Mouse (Mus musculus): ENCODE measurements around the gene Adora2b. TPM values are rescaled to one million over a fixed set of nuclear protein-coding genes. Genes with fewer than 3 reads are reported as not detected.
"Not testable (repeated sequence)": the region's sequence is repeated elsewhere in the genome, so short reads cannot be mapped to it uniquely, and the experiment has no call there.

The Adora2b gene
- total RNA-seq, 2 experiments from 2014 or later, result 0.43 to 0.84 TPM

DNA sequence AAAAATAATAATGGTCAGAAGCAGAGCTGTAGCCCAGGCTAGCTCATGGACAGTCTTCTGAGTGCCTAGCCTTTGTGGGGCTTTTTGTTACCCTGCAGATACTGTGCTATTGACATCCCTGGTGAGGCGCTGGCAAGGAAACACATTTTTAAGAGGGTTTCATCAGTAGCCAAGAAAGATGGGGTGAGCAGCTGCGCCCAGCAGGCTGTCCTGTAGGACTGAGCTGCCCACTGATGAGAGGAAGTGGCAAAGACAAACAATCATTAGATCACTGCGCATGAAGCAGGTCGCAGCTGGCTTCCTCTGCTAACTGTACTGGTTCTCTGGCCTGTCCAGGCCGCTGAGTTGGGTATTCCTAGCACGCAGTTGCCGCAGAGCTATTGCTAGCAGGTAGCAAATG, 14.8 kb downstream of the Adora2b start:
- no peak for DNase-seq (ENCODE audit: low spot score)

- no peak for DNase-seq (ENCODE audit: low spot score)
Measured at GRCm38 (mm10) chr11:62264018-62264417, 15.2 kb downstream of the Adora2b start.

- DNase-seq (ENCODE audit: low spot score), result no peak
Measured at GRCm38 (mm10) chr11:62265642-62266041, 16.9 kb downstream of the Adora2b start.

DNA sequence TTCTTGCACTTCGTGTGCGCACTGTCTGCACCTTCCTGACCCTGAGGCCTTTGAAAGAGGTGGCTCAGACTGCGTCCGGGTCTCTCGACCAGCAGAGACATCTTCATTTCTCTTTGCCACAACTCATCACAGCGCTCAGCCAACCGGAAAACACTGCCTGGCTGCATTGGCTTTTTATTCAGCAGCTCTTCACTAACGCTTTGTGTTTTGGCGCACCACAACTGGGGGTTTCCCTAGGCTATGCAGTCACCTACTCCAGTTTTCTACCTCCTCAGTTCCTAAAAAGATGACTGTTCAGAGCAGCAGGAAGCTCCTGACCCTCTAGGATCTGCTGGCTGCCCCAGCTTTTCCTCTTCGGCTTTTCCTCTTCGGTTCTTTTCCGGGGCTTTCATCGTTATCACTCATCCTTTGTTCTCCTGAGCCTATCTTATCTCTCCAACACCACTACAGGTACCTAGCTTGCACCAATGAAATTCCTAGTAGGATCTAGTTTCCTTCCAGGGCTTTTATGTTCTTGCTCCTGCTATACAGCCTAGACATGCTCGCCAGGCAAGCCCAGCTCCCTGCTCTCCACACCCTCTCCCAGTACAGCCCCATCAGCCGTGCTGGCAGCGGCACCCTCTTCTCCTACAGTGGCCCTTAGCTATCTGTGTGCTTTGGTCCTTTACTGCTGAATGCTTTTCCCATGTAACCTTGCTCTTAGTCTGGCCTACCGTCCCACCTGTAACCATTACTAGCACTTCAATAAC, 17.9 kb downstream of the Adora2b start:
- no peak for DNase-seq (ENCODE audit: low spot score)

- DNase-seq (ENCODE audit: low spot score), result no peak
Measured at GRCm38 (mm10) chr11:62268381-62268780, 19.6 kb downstream of the Adora2b start.

DNA sequence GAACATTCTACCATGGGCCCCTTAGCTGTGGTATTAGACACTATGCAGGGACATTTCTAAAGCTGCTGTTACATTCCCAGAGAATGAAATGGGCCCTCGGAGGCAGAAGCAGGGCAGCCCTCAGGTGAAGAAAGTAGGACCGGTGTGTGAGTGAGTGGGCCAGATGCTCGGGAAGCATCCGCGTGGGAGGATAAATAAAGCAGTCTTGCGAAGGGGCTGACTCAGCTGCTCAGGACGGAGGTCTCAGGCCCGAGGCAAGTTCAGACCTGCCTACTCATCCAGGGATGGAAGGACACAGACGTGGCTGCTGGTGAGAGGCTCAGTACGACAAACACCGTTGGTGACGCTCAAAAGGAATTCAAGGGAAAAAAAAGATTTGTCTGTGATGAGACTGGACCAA, 20.3 kb downstream of the Adora2b start:
- no peak for DNase-seq (ENCODE audit: low spot score)

GRCm38 (mm10) chr11:62270851-62271250, 22.1 kb downstream of the Adora2b start:
- no peak for DNase-seq (ENCODE audit: low spot score)

- no peak for DNase-seq (ENCODE audit: low spot score)
Measured at GRCm38 (mm10) chr11:62277086-62277485, 28.3 kb downstream of the Adora2b start.

DNA sequence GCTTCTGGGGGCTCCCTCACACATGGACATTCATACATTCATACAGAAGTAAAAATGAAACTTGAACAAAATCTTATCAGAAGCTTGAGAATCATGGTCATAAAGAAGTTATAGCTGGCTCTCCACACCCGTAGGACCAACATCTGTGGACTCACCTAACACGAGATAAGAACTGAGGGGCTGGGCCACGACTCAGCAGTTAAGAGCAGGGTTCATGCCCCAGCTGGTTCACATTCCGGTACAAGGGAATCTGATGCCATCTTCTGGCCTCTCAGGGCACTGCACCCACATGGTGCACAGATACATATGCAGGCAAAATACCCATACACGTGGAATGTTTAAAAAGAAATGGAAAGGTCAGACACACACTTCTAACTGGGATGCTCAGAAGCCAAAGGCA, 29.2 kb downstream of the Adora2b start:
- DNase-seq (ENCODE audit: low spot score), result peak; percentile 40

DNA sequence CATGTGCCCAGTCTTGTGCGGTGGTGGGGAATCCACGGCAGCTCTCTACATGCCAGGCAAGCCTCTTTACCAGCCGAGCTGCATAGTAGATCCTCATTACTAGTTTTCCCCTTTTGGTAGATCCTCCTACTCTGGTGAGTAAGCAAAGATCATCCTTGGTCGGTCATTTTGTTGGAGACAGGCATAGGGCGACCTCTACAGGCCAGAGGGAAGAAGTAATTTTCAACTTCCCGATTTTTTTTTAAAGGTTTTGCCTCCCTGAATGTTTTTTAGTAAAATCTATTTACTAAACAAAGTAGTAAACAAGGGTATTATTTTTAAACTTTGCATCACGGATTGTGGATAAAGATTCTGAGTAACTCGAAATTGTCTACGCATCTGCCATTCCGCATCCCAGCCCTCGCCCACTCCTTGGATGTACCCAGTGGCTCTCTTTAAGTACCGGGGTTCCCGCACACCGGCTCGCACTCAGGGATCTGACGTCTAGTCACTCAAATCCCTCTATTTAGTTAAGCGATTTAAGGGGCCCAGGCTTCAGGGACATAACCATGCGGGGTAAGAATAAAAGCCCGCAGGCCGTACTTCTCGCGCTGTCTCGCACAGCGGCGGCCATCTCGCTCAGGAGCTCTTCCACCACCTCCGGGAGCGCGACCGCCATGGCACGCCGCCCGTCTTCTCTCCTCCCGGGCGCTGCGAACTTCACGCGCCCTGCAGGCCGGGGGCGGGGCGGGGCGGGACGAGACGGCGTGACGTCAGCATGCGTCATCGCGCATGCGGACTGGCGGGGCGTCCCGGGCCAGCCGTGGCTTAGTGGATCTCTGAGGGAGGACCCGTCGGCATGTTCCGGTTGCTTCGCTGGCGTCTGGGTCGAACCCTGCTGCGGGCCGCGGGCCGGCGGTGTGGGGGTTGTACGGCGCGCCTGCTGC, 32.2 kb downstream of the Adora2b start, which contains the start of the genes Zswim7 and Ttc19:
Gene Zswim7, minus strand, starts transcription at position 701 of the 926 bp plus-strand sequence.
Gene Ttc19, plus strand, starts transcription at position 799 of the 926 bp plus-strand sequence.
- peak; percentile 91 for DNase-seq (ENCODE audit: low spot score)

GRCm38 (mm10) chr11:62281601-62281997, 32.8 kb downstream of the Adora2b start:
- DNase-seq (ENCODE audit: low spot score), result peak; percentile 67

GRCm38 (mm10) chr11:62284020-62284419, 35.2 kb downstream of the Adora2b start:
- not testable (repeated sequence) for DNase-seq (ENCODE audit: low spot score)

DNA sequence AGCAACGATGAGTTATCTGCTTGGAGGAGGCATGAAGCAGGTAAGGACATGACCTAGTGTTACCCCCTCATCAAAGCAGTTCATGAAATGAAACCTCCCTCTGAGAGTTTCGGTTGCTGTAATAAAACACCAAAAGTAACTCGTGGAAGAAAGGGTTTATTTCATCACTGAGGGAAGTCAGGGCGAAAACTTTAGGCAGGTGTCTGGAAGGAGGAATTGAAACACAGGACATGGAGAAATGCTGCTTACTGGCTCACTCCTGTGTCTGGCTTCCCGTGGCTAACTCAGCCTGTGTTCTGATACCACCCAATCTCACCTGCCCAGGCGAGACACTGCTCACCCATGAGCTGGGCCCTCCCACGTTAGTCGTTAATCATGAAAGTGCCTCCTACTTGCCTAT, 36.2 kb downstream of the Adora2b start:
- no peak for DNase-seq (ENCODE audit: low spot score)

GRCm38 (mm10) chr11:62287700-62288099, 38.9 kb downstream of the Adora2b start:
- no peak for DNase-seq (ENCODE audit: low spot score)

- no peak for DNase-seq (ENCODE audit: low spot score)
Measured at GRCm38 (mm10) chr11:62294121-62294520, 45.3 kb downstream of the Adora2b start.

DNA sequence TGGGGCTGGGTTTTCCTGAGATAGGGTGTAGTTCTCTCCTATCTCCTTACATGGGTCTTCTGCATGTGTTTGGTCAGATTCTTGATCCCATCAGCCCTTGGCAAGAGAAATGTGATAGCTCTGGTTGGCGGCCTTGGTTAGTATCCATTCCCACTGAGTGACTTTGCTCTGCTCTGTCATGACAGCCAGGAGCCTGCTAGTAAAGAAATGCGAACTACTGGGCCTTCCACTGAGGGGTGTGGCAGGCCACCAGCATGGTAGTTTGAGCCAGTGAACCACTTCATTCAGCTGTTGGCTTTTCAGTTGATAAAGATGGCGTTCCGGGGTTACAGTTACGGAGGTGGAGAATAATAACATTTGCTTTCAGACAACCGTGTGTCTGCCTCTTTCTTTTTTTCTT, 50.1 kb downstream of the Adora2b start:
- DNase-seq (ENCODE audit: low spot score), result peak; percentile 43

DNA sequence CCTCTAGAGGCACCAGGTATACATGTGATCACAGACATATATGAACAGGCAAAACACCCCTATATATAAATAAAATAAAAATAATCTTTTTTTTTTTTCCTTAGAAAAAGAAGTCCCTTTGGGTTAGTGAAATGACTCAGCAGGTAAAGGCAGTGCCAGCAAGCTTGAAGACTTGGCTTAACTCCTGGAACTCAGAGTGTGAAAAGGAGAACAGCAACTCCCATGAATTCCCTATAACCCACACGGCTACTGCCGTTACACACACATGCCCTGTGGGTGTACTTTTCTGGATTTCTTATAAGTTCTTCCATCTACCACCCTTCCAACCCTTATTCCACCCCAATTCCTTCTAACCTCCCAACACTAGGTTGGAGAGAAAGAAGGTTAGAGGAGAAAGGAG, 57.1 kb downstream of the Adora2b start:
- peak; percentile 16 for DNase-seq (ENCODE audit: low spot score)

DNA sequence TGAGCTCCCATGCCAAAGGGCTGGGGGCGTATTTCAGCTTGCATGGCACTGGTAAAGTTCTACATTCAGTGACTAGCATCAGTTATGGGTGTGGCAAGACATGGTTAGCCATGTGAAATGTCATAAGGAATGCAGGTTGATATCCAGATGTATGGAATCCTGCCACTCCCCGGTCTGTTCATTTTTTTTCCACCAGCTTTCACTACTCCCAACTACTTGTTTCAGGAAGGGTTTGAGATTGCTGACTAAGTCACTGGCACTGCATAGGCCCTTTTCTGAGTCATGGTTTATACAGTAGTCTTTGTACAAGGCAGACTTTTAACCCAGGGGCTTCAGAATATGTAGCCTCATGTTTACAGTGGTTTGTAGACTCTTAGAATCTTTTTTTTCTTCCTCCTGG, 60.5 kb downstream of the Adora2b start:
- no peak for DNase-seq (ENCODE audit: low spot score)

DNA sequence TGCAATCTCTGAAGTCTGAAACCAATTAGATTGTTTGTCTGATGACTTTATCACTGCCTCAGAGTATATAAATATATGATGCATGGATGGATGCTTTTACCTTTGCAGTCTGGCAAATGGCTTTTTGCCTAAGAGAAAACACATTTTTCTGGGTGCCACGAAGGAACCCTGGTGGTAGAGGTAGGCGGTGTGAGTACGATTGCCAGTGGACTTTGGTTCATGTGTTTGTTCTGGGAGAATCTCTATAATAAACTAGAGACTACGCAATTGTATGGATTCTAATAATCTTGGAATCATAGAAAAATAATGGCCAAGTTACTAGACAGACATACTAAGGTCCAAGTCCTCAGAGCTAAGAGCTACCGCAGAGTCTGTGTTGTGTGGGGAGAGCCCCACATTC, 66.2 kb downstream of the Adora2b start:
- no peak for DNase-seq (ENCODE audit: low spot score)
